Mouse (Mus musculus) liver, adult 2 months (tissue): ENCODE measurements around the gene Ppp6r2. TPM values are rescaled to one million over a fixed set of nuclear protein-coding genes. Genes with fewer than 3 reads are reported as not detected.
A peak's percentile ranks its signal among the peaks of the same experiment; 100 is the strongest.

Experiments
- DNase-seq: peaks from one replicate; pipeline ENCODE4 v3.0.0-alpha.2; 2011; ENCODE audit warnings: low read depth, low spot score; ENCODE audit errors: extremely low read depth
- H3K27ac ChIP-seq: fragments of 200-500 bp; replicated peaks from 2 replicates; pipeline ENCODE4 v1.5.1; 2012; ENCODE audit warnings: low read depth, mild to moderate bottlenecking, control low read depth, inconsistent platforms, low read length; ENCODE audit not compliant: insufficient read depth
- H3K27me3 ChIP-seq: fragments of 200-500 bp; 2 replicates; pipeline ENCODE4 v1.6.1; 2012; ENCODE audit warnings: mild to moderate bottlenecking, moderate library complexity, low read length, inconsistent platforms; ENCODE audit not compliant: control insufficient read depth, insufficient read depth
- H3K36me3 ChIP-seq: fragments of 200-500 bp; 2 replicates; pipeline ENCODE4 v1.6.1; 2012; ENCODE audit warnings: low read length, inconsistent platforms; ENCODE audit not compliant: control insufficient read depth, insufficient read depth
- H3K4me1 ChIP-seq: fragments of 200-500 bp; 2 replicates; pipeline ENCODE4 v1.6.1; 2011; ENCODE audit warnings: low read length; ENCODE audit not compliant: control insufficient read depth, insufficient read depth
- H3K4me3 ChIP-seq: fragments of 200-500 bp; 2 replicates; pipeline ENCODE4 v1.5.1; 2011; ENCODE audit warnings: low read depth, mild to moderate bottlenecking, control low read depth, low read length, moderate library complexity; ENCODE audit not compliant: insufficient read depth
- H3K79me2 ChIP-seq: fragments of 200-500 bp; 2 replicates; pipeline ENCODE4 v1.6.1; 2012; ENCODE audit warnings: inconsistent platforms, mild to moderate bottlenecking, low read length, moderate library complexity; ENCODE audit not compliant: control insufficient read depth, insufficient read depth
- H3K9ac ChIP-seq: fragments of 200-500 bp; 2 replicates; pipeline ENCODE4 v1.6.1; 2012; ENCODE audit warnings: low read depth, mild to moderate bottlenecking, control low read depth, inconsistent platforms, low read length
- CTCF ChIP-seq: fragments of 200-500 bp; IDR thresholded peaks from 2 replicates; pipeline ENCODE4 v1.5.1; 2011; ENCODE audit warnings: low read depth, low read length, control low read depth
- POLR2A ChIP-seq: fragments of 200-500 bp; IDR thresholded peaks from 2 replicates; pipeline ENCODE4 v1.6.1; 2011; ENCODE audit warnings: low read length, control low read depth; ENCODE audit not compliant: insufficient read depth; ENCODE audit errors: extremely low read depth
- WGBS: fragments of 180-500 bp; shearing (Covaris S2); methylation state at CpG from one replicate; pipeline ENCODE4 v1.1.7; 2018; 5-methylcytosine and 5-hydroxymethylcytosine counted together
- polyA plus RNA-seq: library from polyadenylated mRNA; depleted of rRNA; stranded (reverse); fragments of >200 nt; gene quantifications from 2 replicates; pipeline ENCODE4 v1.2.3, GENCODE M21; 2012
- total RNA-seq: library from RNA; depleted of rRNA; stranded (reverse); fragments of >200 nt; gene quantifications from 2 replicates; pipeline ENCODE4 v1.2.3, GENCODE M21; 2014

Ppp6r2 gene
- total and polyA plus RNA-seq, 2 experiments = 43.9 to 115 TPM

DNA sequence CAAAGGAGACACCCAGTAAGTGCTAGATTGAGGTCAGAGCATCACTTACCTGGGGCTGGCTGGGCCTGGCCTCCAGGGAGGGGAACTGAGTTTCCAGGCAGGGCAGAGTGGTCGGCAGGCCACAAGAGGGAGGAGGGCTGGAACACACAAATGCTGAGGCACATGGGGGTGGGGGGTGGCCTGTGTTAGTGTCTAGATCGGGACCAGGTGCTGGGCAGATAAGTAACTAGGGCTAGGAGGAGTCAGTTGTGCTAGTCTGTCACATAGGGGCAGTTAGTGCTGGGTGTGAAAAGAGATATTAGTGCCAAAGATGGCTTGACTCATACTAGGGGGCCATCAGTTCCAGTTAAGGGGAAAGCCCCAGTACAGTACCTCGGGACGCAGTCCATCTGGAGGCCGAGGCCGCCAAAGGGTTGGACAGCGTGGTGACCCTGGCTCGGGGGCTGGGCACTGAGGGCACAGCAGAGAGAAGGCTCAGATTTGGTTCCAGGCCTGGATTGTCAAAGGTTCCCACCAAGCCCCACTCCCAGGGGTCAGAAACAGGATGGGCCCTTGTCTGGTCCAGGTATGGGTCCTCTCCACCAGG lies 84.3 kb downstream of the Ppp6r2 start:
- TF ChIP-seq CTCF = no peak
- no peak for TF ChIP-seq POLR2A
- Histone ChIP-seq H3K9ac (no peak overlapping the region), H3K4me3 (no peak overlapping the region), H3K27me3 (no peaks in the 10 kb centered on the region), H3K36me3 (peaks cover 13% of the 10 kb centered on the region; the same call in 1 of the 2 replicates), H3K27ac (no peak overlapping the region), H3K4me1 (no peaks in the 10 kb centered on the region), H3K79me2 (no peaks in the 10 kb centered on the region)
- 91% methylated on average over 8 of the region's 8 CpGs for WGBS
- no peak for DNase-seq

DNA sequence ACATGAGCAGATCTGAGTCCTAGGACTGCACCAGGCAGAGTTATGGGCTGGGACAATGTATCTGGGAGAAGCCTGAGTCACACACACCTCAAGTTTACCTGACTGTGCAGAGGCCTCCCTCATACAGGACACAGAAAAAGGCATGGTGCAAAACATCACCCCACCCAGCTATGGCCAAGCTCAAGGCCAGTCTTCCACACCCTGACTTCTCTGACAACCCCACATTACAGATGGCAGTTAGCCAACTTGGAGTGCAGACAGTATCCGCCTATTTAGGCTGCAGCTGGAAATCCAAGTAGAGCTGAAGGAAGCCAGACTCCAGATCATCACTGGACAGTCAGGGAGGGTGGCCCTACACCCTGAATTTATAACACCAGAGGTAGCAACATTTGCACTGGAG lies 85.1 kb downstream of the Ppp6r2 start:
- peak; percentile 12 for DNase-seq
- Histone ChIP-seq H3K27me3 (no peaks in the 10 kb centered on the region), H3K27ac (no peak overlapping the region), H3K9ac (no peak overlapping the region), H3K4me1 (no peaks in the 10 kb centered on the region), H3K36me3 (peaks cover 15% of the 10 kb centered on the region; the same call in 1 of the 2 replicates), H3K4me3 (no peak overlapping the region), H3K79me2 (no peaks in the 10 kb centered on the region)
- WGBS = 71% methylated on average over 1 of the region's 1 CpGs
- TF ChIP-seq POLR2A = no peak
- TF ChIP-seq CTCF = no peak

DNA sequence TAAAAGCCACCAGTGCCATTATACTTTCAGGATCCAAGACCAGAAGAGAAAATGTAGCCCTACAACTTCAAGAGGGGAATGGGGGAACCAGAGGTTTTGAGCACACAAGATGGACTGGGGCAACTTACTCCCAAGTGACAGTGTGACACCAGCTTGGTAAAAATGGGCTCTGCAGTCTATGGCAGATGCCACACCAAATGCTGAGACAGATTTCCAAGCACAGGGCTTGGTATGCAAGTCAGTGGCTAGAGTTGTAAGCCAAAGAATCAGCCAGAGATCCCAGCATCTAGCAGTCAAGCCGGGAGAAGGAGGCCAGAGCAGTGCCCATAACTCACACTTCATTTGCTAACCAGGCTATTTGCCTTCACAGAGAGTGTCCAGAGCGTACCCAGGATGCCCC lies 86.3 kb downstream of the Ppp6r2 start:
- DNase-seq = no peak
- no peaks in the 10 kb centered on the region for H3K79me2 ChIP-seq
- H3K27me3 ChIP-seq = no peaks in the 10 kb centered on the region
- H3K9ac ChIP-seq = no peak overlapping the region
- no peak for TF ChIP-seq POLR2A
- TF ChIP-seq CTCF = no peak
- peaks cover 21% of the 10 kb centered on the region for H3K36me3 ChIP-seq
- no peak overlapping the region for H3K27ac ChIP-seq
- WGBS = 87% methylated on average over 2 of the region's 2 CpGs
- no peak overlapping the region for H3K4me3 ChIP-seq
- H3K4me1 ChIP-seq = no peaks in the 10 kb centered on the region

- H3K27ac ChIP-seq = no peak overlapping the region
- no peaks in the 10 kb centered on the region for H3K27me3 ChIP-seq
- WGBS = 91% methylated on average over 13 of the region's 13 CpGs
- H3K4me3 ChIP-seq = no peak overlapping the region
- H3K79me2 ChIP-seq = no peaks in the 10 kb centered on the region
- TF ChIP-seq POLR2A (no peak), CTCF (no peak)
- H3K36me3 ChIP-seq = peaks cover 16% of the 10 kb centered on the region
- H3K4me1 ChIP-seq = no peaks in the 10 kb centered on the region
- no peak for DNase-seq
- H3K9ac ChIP-seq = no peak overlapping the region
Observed at GRCm38 (mm10) chr15:89300180-89300579, 88.8 kb downstream of the Ppp6r2 start.

- Histone ChIP-seq H3K9ac (no peak overlapping the region), H3K4me3 (no peak overlapping the region), H3K4me1 (no peaks in the 10 kb centered on the region), H3K79me2 (no peaks in the 10 kb centered on the region), H3K36me3 (peaks cover 16% of the 10 kb centered on the region), H3K27me3 (no peaks in the 10 kb centered on the region), H3K27ac (no peak overlapping the region)
- DNase-seq = no peak
- TF ChIP-seq POLR2A (no peak), CTCF (no peak)
- WGBS = 96% methylated on average over 8 of the region's 8 CpGs
Observed at GRCm38 (mm10) chr15:89300600-89300999, 89.2 kb downstream of the Ppp6r2 start.

GRCm38 (mm10) chr15:89305966-89306365 lies 94.6 kb downstream of the Ppp6r2 start:
- H3K27me3 ChIP-seq = no peaks in the 10 kb centered on the region
- no peak for DNase-seq
- no peak overlapping the region for H3K4me3 ChIP-seq
- WGBS = 82% methylated on average over 1 of the region's 1 CpGs
- H3K36me3 ChIP-seq = peaks cover 9% of the 10 kb centered on the region
- no peaks in the 10 kb centered on the region; the same call in 1 of the 2 replicates for H3K4me1 ChIP-seq
- H3K27ac ChIP-seq = no peak overlapping the region
- TF ChIP-seq CTCF (no peak), POLR2A (no peak)
- no peak overlapping the region for H3K9ac ChIP-seq
- peaks cover 30% of the 10 kb centered on the region; the same call in 1 of the 2 replicates for H3K79me2 ChIP-seq
